Mouse (Mus musculus): ENCODE measurements around the gene Unk. TPM values are rescaled to one million over a fixed set of nuclear protein-coding genes. Genes with fewer than 3 reads are reported as not detected.

Gene Unk
- polyA plus RNA-seq, 1 experiment from 2014 or later, result 15.0 TPM

- TF ChIP-seq CTCF (IDR thresholded peaks at IDR 0.05), result no peak
- no peak for TF ChIP-seq EP300 (IDR thresholded peaks at IDR 0.05)
- WGBS, result 70% methylated on average over 4 of the region's 4 CpGs
- no peak overlapping the region for H3K4me2 ChIP-seq (replicated peaks; ENCODE audit: low read depth, low read length)
- 0 out of 2 replicates have a peak, but pooled peaks cover 7% of the 10 kb centered on the region for H3K27me3 ChIP-seq (replicated peaks; ENCODE audit: insufficient read depth, low read length)
- H3K4me3 ChIP-seq (ENCODE audit: low read depth, low read length), result no peak overlapping the region
- no peaks in the 10 kb centered on the region for H3K9me3 ChIP-seq (ENCODE audit: low read length)
- no peak overlapping the region for H3K27ac ChIP-seq (ENCODE audit: low read length)
- no peaks in the 10 kb centered on the region for H3K4me1 ChIP-seq (ENCODE audit: insufficient read depth, low read depth, low read length)
- H3K9ac ChIP-seq (replicated peaks; ENCODE audit: low read depth), result no peak overlapping the region
- ATAC-seq (no peak), DNase-seq (ENCODE audit: low spot score) (no peak)
- H3K36me3 ChIP-seq (ENCODE audit: insufficient read depth, low read length), result no peaks in the 10 kb centered on the region
These were observed 33.1 kb upstream of the Unk start for GRCm38 (mm10) chr11:115997047-115997446.

GRCm38 (mm10) chr11:115997662-115998061 is 32.5 kb upstream of the Unk start:
- H3K36me3 ChIP-seq (ENCODE audit: insufficient read depth, low read length), result no peaks in the 10 kb centered on the region
- H3K27ac ChIP-seq (ENCODE audit: low read length), result no peak overlapping the region
- H3K27me3 ChIP-seq (replicated peaks; ENCODE audit: insufficient read depth, low read length), result 0 out of 2 replicates have a peak, but pooled peaks cover 7% of the 10 kb centered on the region
- H3K4me1 ChIP-seq (ENCODE audit: insufficient read depth, low read depth, low read length), result no peaks in the 10 kb centered on the region
- H3K4me3 ChIP-seq (ENCODE audit: low read depth, low read length), result no peak overlapping the region
- DNase-seq (ENCODE audit: low spot score) (no peak), ATAC-seq (no peak)
- TF ChIP-seq CTCF (IDR thresholded peaks at IDR 0.05) (no peak), EP300 (IDR thresholded peaks at IDR 0.05) (no peak)
- WGBS, result 71% methylated on average over 5 of the region's 5 CpGs
- H3K9ac ChIP-seq (replicated peaks; ENCODE audit: low read depth), result no peak overlapping the region
- no peaks in the 10 kb centered on the region for H3K9me3 ChIP-seq (ENCODE audit: low read length)
- no peak overlapping the region for H3K4me2 ChIP-seq (replicated peaks; ENCODE audit: low read depth, low read length)

- no peak for ATAC-seq
- WGBS, result 47% methylated on average over 7 of the region's 7 CpGs
- H3K27me3 ChIP-seq (replicated peaks; ENCODE audit: insufficient read depth, low read length), result 0 out of 2 replicates have a peak, but pooled peaks cover 7% of the 10 kb centered on the region
- no peaks in the 10 kb centered on the region for H3K36me3 ChIP-seq (ENCODE audit: insufficient read depth, low read length)
- TF ChIP-seq EP300 (IDR thresholded peaks at IDR 0.05) (no peak), CTCF (IDR thresholded peaks at IDR 0.05) (no peak)
- H3K4me1 ChIP-seq (ENCODE audit: insufficient read depth, low read depth, low read length), result no peaks in the 10 kb centered on the region
- H3K27ac ChIP-seq (ENCODE audit: low read length), result no peak overlapping the region
- H3K9ac ChIP-seq (replicated peaks; ENCODE audit: low read depth), result no peak overlapping the region
- H3K4me3 ChIP-seq (ENCODE audit: low read depth, low read length), result no peak overlapping the region
- H3K9me3 ChIP-seq (ENCODE audit: low read length), result no peaks in the 10 kb centered on the region
- no peak overlapping the region for H3K4me2 ChIP-seq (replicated peaks; ENCODE audit: low read depth, low read length)
- DNase-seq (ENCODE audit: low spot score), result no peak
These were observed 31.1 kb upstream of the Unk start for GRCm38 (mm10) chr11:115999027-115999426.

GRCm38 (mm10) chr11:115999538-116000143 is 30.5 kb upstream of the Unk start:
- Histone ChIP-seq H3K27ac (ENCODE audit: low read length) (no peak overlapping the region), H3K4me3 (ENCODE audit: low read depth, low read length) (no peak overlapping the region), H3K9ac (replicated peaks; ENCODE audit: low read depth) (no peak overlapping the region), H3K4me2 (replicated peaks; ENCODE audit: low read depth, low read length) (no peak overlapping the region), H3K4me1 (ENCODE audit: insufficient read depth, low read depth, low read length) (no peaks in the 10 kb centered on the region), H3K9me3 (ENCODE audit: low read length) (no peaks in the 10 kb centered on the region), H3K27me3 (replicated peaks; ENCODE audit: insufficient read depth, low read length) (0 out of 2 replicates have a peak, but pooled peaks cover 7% of the 10 kb centered on the region), H3K36me3 (ENCODE audit: insufficient read depth, low read length) (no peaks in the 10 kb centered on the region)
- ATAC-seq (peak; percentile 52), DNase-seq (ENCODE audit: low spot score) (peak; percentile 84)
- WGBS, result 12% methylated on average over 14 of the region's 14 CpGs
- TF ChIP-seq EP300 (IDR thresholded peaks at IDR 0.05) (no peak), CTCF (IDR thresholded peaks at IDR 0.05) (peak; percentile 84)

GRCm38 (mm10) chr11:116000607-116001006 is 29.5 kb upstream of the Unk start:
- Histone ChIP-seq H3K4me2 (replicated peaks; ENCODE audit: low read depth, low read length) (no peak overlapping the region), H3K27me3 (replicated peaks; ENCODE audit: insufficient read depth, low read length) (0 out of 2 replicates have a peak, but pooled peaks cover 7% of the 10 kb centered on the region), H3K27ac (ENCODE audit: low read length) (no peak overlapping the region), H3K36me3 (ENCODE audit: insufficient read depth, low read length) (no peaks in the 10 kb centered on the region), H3K4me3 (ENCODE audit: low read depth, low read length) (no peak overlapping the region), H3K9me3 (ENCODE audit: low read length) (no peaks in the 10 kb centered on the region), H3K4me1 (ENCODE audit: insufficient read depth, low read depth, low read length) (peaks cover 4% of the 10 kb centered on the region; the same call in 1 of the 2 replicates), H3K9ac (replicated peaks; ENCODE audit: low read depth) (no peak overlapping the region)
- ATAC-seq, result no peak
- no peak for TF ChIP-seq EP300 (IDR thresholded peaks at IDR 0.05)
- TF ChIP-seq CTCF (IDR thresholded peaks at IDR 0.05), result no peak
- no peak for DNase-seq (ENCODE audit: low spot score)
- 48% methylated on average over 10 of the region's 10 CpGs for WGBS

- no peak for TF ChIP-seq EP300 (IDR thresholded peaks at IDR 0.05)
- 0 out of 2 replicates have a peak, but pooled peaks cover 7% of the 10 kb centered on the region for H3K27me3 ChIP-seq (replicated peaks; ENCODE audit: insufficient read depth, low read length)
- no peak overlapping the region for H3K9ac ChIP-seq (replicated peaks; ENCODE audit: low read depth)
- no peak for ATAC-seq
- H3K4me2 ChIP-seq (replicated peaks; ENCODE audit: low read depth, low read length), result no peak overlapping the region
- no peak for DNase-seq (ENCODE audit: low spot score)
- no peak overlapping the region for H3K27ac ChIP-seq (ENCODE audit: low read length)
- WGBS, result 58% methylated on average over 6 of the region's 6 CpGs
- no peaks in the 10 kb centered on the region for H3K36me3 ChIP-seq (ENCODE audit: insufficient read depth, low read length)
- no peak overlapping the region for H3K4me3 ChIP-seq (ENCODE audit: low read depth, low read length)
- no peaks in the 10 kb centered on the region for H3K9me3 ChIP-seq (ENCODE audit: low read length)
- H3K4me1 ChIP-seq (ENCODE audit: insufficient read depth, low read depth, low read length), result peaks cover 7% of the 10 kb centered on the region; the same call in 1 of the 2 replicates
These were observed 28.4 kb upstream of the Unk start for GRCm38 (mm10) chr11:116001725-116002124.

Measured in lung, postnatal 0 days (tissue).